Mouse (Mus musculus) right cerebral cortex, postnatal 4 days (tissue): ENCODE measurements around the gene Dmpk.

Experiments used
- DNase-seq: peaks from one replicate; pipeline ENCODE4 v3.0.0-alpha.2; 2022

Dmpk gene

DNA sequence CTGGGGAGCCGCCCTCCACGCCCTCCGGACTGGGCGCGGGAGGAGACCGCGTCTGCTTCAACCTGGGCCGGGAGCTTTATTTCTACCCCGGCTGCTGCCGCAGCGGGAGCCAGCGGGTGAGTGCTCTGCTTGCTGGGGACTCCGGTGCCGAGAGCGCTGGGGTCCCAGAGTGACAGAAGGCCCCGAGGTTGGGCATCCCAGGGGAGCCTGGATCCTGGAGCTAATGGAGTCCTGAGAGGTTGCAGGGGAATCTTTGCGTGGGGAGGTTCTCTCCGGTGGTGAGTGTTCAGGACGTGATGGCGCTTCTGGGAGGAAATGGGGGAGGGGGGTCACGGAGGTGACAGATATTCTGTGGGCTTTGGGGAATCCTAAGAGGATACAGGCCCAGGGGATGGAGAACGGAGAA is 7.1 kb upstream of the Dmpk start:
- DNase-seq, result no peak

DNA sequence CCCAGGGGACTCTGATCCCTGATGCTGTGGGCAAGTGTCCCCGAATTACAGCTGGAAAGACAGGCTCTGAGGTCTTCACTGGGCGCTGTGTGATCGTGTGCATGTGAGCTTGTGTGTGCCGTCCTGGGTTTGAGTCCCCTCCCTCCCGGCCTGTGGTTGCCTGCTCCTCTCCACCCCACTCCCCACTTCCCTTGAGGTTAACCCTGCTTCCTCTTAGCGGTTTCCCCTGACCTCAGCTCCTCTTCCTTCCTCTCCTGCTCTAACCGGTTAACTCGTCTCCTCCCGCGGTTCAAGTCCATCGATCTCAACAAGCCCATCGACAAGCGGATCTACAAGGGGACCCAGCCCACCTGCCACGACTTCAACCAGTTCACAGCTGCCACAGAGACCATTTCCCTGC is 5.9 kb upstream of the Dmpk start:
- no peak for DNase-seq

DNA sequence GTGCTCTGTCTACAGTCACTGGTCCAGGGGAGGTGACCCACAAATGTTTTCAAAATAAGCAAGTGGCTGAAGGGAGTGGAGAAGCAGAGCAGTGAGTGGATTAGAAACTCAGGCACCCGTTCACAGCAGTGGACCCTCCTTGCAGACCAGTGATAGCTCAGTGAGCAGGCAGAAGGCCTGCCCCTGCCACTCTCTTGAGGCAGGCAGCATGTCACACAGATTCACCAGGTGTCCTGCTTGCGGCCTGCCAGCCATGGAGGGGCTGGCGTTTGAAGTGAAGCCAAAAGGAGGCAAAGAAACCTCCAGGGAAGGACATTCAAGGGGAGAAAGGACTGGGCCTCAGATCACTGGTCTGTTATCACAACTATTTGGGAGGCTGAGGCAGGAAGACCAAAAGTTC is 4.9 kb upstream of the Dmpk start:
- DNase-seq, result no peak

DNA sequence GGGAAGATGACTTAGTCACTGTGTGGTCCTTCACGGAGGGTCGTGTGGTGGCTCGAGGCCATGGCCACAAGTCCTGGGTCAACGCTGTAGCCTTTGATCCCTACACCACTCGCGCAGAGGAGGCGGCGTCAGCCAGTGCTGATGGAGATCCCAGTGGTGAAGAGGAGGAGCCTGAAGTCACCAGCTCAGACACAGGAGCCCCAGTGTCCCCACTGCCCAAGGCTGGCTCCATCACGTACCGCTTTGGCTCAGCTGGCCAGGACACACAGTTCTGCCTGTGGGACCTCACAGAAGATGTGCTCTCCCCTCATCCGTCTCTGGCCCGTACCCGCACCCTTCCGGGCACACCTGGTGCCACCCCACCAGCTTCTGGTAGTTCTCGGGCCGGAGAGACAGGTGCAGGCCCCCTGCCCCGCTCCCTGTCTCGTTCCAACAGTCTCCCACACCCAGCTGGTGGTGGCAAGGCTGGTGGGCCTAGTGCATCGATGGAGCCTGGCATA is 3.1 kb upstream of the Dmpk start:
- DNase-seq, result no peak

DNA sequence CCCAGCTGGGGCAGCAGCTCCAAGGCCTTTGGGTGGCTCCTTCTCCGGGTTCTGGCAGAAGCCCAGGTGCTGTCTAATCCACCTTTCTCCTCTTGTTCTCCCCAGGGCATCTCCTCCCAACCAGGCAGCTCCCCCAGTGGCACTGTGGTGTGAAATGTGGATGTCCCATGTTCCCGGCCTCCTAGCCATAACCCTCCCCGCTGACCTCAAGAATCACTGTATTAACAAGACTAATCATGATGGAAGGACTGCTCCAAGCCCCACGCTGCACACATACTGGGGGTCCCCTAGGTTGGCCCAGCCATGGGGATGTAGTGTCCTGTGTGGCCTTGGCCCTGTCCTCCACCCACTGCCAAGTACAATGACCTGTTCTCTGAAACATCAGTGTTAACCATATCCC is 1.5 kb upstream of the Dmpk start:
- DNase-seq, result no peak

DNA sequence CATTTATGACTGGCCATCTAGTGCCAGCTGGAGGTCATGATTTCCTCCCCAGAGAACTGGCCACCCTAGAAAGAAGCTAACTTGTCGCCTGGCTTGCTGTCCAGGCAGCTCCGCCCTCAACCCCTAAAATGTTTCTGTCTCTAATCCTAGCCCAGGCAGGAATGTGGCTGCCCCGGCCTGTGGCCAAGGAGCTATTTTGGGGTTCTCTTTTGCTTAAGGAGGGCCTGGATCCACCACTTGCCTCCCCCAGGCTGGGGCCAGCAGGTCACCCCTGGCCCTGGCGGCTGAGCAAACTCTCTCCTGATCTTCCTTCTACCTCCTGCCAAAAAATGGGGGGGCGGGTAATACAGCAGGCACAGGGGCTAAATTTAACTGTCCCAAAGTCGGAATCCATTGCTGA is 553 bp upstream of the Dmpk start:
- no peak for DNase-seq

DNA sequence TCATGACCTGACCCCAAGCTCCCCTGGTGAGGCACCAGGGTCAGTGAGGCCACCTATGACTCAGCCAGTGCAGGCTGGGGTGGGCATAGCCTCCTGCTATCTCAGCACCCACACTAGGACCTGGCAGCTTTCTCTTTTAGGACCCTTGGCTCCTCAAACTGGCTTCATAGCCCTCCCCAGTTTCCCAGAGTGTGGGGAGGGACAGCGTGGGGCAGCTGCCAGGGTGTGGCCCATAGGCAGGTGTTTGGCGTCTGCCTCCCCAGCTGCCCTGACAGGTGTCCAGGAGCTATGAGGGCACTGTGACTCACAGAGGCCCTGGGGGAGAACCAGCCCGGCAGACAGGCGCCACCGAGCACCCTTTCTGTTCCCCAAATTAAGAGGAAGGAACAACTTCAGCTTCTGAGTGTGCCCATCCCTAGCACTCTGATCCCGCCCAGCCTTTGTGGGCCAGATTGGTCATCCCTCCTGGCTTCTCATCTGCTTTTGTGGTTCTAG is 675 bp downstream of the Dmpk start:
- DNase-seq, result no peak

DNA sequence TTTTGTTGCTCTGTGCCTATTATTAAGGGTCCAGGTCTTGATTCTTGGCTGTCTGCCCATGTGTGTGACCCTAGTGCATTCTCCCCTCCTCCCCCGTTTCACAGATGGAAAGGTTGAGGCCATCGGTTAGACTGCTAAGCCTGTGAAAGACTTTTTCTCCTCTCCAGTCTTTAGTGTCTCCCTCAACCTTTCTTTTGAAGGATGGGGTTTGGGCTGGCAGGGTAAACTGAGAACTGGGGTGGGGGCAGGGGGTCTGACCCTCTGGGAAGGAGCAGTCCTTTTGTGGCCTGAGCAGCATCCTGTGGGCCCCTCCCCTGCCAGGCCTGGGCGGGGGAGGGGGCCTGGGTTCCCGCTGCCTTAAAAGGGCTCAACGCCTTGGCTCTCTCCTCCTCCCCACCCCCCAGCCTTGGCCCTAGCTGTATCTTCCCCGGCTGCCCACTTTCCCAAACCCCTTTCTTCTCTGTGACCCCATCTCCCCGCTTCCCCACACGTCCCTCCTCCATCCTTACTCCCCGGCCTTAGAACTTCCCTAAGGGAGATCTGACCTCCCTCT is 1.3 kb downstream of the Dmpk start:
- DNase-seq, result no peak

DNA sequence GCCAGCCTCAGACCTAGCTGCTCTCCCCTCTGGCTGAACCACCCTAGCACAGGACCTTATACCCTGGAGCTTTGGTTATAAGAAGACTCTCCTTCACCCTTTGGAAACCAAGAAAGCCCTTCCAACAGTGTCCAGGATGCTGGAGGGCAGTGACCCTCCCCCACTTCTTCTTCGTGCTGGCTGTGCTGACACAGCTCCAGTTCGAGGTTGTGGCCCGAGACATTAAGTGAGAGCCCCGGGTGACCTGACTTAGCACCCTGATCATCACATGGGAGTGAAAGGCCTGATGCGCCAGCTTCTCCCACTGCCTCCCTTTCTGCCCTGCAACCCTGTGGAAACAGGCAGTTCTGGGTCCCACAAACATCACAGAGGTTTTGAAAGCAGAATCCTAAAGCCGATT is 1.8 kb downstream of the Dmpk start:
- DNase-seq, result no peak

DNA sequence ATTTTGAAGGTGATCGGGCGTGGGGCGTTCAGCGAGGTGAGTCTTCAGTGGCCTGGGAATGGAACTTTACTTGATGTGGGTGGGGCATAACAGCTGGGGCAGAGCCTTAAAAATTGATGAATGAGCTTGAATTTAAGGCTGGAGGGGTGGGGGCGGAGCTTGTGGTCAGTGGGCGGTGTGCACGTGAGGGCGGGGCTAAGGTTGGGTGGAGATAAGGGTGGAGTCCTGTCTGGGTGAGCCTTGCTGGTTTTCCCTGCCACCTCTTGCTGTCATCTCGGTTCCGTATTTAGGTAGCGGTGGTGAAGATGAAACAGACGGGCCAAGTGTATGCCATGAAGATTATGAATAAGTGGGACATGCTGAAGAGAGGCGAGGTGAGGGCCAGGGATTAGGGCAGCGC is 2.4 kb downstream of the Dmpk start:
- DNase-seq, result no peak

DNA sequence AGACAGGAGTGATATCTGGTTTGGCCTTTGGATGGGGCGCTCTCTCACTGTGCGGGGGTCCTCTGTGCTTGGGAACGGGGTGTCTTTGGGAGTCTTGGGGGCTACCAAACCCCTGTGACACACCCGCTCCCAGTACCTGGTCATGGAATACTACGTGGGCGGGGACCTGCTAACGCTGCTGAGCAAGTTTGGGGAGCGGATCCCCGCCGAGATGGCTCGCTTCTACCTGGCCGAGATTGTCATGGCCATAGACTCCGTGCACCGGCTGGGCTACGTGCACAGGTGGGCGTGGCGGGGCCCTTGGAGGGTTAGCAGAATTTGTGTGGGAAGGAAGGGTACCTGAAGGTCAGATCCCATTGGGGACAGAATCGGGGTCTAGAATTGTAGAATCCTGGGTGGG is 3.1 kb downstream of the Dmpk start:
- DNase-seq, result no peak

DNA sequence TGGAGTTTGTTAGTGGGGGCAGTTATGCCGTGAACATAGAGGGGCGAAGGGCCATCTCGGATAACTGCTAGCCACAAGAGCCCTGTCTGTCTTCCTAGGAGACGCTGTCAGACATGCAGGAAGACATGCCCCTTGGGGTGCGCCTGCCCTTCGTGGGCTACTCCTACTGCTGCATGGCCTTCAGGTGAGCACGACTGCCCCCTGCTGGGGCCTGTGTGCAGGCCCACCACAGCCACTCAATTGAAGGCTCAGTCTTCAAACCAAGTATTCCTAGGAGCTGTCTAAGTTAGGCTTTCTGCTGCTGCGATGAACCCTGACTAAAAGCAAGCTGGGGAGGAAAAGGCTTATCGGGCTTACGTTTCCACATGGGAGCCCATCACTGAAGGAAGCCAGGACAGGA is 5.2 kb downstream of the Dmpk start:
- DNase-seq, result peak; percentile 75

DNA sequence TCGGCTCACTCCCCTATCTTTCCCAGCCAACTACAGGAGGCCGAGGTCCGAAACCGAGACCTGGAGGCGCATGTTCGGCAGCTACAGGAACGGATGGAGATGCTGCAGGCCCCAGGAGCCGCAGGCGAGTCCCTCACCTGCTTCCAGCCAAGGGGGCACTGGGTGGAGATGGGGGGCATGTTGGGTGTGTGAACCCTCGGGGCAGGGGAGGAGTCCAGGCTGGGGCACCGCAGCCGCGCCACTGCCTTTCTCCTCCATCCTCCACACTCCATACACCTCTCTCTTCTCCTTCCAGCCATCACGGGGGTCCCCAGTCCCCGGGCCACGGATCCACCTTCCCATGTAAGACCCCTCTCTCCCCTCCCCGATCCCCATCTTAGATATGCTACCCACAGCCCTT is 8.3 kb downstream of the Dmpk start:
- no peak for DNase-seq

DNA sequence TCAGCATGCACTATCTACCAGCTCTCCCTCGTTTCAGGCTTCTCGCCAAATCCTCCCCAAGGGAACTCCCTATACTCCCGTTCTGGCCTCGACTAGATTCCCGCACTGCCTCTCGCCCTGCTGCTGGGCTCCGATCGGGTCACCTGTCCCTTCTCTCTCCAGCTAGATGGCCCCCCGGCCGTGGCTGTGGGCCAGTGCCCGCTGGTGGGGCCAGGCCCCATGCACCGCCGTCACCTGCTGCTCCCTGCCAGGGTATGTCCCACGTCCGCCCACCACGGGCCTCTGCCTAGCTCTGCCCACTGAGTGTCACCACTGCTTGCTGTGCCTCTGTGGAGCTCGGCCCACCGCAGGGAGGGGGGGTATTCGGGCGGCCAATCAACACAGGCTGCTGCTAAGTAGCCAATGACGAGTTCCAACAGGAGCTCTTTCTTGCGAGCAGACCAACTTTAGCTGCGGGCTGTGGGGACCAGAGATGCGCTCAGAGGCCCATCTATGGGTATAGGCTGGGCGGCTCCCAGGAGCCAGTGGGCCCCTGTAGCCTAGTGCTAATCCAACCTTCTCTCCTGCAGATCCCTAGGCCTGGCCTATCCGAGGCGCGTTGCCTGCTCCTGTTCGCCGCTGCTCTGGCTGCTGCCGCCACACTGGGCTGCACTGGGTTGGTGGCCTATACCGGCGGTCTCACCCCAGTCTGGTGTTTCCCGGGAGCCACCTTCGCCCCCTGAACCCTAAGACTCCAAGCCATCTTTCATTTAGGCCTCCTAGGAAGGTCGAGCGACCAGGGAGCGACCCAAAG is 8.9 kb downstream of the Dmpk start:
- peak; percentile 53 for DNase-seq

DNA sequence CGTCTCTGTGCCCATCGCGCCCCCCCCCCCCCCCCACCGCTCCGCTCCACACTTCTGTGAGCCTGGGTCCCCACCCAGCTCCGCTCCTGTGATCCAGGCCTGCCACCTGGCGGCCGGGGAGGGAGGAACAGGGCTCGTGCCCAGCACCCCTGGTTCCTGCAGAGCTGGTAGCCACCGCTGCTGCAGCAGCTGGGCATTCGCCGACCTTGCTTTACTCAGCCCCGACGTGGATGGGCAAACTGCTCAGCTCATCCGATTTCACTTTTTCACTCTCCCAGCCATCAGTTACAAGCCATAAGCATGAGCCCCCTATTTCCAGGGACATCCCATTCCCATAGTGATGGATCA is 9.5 kb downstream of the Dmpk start:
- peak; percentile 70 for DNase-seq

DNA sequence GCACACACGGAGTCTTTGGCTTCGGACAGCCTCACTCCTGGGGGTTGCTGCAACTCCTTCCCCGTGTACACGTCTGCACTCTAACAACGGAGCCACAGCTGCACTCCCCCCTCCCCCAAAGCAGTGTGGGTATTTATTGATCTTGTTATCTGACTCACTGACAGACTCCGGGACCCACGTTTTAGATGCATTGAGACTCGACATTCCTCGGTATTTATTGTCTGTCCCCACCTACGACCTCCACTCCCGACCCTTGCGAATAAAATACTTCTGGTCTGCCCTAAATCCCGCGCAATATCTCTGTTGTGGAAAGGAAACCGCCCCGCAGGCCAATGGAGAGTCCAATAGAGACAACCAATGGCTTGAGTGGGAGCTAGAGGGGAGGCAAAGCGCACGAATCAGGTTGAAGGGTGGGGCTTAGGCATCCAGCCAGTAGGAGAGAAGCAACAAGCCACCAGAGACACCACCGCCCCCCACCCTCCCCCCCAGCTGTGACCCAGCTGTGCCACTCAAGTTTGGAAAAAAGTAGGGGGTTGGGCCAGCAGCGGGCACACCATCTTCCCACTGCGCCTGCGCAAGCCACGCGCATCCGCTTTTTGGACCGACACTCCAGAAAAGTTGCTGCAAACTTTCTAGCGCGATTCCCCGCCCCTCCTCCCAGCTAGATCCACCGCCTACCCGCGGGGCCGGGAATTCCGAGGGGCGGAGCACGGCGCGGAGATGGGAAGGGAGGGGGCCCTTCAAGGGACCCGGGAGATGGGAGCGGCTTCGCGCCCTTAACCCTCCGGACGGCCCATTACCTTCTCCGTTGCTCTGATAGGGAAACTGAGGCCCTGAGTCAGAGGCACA is 10.1 kb downstream of the Dmpk start:
- DNase-seq, result peak; percentile 85

DNA sequence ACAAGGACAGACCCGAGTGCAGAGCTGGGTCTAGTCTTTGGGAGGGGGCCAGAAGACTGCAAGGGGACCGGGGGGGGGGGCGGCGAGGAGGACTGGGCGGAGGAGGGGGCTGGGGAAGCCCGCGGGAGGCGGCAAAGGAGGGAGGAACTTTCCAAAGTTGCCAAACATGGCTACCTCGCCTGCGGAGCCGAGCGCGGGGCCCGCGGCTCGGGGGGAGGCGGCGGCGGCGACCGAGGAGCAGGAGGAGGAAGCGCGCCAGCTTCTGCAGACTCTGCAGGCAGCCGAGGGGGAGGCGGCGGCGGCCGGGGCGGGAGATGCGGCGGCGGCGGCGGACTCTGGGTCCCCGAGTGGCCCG is 10.8 kb downstream of the Dmpk start, which contains the start of gene Six5:
TSS of gene Six5 (plus strand) at position 124 of the 355 bp plus-strand sequence.
- no peak for DNase-seq

DNA sequence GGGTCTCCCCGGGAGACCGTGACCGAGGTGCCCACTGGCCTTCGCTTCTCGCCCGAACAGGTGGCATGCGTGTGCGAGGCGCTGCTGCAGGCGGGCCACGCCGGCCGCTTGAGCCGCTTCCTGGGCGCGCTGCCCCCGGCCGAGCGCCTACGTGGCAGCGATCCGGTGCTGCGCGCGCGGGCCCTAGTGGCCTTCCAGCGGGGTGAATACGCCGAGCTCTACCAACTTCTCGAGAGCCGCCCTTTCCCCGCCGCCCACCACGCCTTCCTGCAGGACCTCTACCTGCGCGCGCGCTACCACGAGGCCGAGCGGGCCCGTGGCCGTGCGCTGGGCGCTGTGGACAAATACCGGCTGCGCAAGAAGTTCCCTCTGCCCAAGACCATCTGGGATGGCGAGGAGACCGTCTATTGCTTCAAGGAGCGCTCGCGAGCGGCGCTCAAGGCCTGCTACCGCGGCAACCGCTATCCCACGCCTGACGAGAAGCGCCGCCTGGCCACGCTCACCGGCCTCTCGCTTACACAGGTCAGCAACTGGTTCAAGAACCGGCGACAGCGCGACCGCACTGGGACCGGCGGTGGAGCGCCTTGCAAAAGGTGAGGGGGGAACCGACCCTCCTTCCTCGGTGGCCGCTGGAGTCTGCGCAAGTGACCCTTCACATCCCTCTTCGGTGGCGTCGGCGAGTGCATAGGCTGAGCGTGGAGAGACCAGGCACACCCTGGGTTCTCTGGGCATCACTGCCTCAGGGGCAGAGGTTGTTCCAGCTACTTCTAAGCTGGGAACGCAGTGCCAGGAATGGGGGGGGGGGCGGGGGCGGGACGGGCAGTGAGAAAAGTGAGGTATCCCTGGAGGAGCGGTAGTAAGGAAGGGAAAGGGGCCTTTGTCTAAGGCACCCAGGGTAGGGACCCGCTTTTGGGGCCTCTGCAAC is 11.4 kb downstream of the Dmpk start:
- DNase-seq, result no peak

DNA sequence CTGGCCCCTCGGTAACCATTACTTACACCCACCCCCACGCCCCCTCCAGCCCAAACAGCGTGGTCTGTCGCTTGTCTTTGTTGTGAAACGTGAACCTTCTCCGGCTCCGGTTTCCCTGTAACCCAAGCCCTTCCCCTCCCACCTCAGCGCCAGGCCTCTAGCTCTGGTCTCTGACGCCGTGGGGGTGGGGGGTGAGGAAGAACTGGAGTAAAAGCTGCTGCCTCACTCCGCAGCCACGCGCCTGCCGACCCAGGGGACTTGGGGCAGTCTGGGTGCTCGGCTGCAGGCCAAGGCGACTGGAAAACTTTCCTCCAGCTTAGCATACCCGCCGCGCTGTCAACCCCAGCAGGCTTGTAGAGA is 12.1 kb downstream of the Dmpk start:
- DNase-seq, result peak; percentile 55

DNA sequence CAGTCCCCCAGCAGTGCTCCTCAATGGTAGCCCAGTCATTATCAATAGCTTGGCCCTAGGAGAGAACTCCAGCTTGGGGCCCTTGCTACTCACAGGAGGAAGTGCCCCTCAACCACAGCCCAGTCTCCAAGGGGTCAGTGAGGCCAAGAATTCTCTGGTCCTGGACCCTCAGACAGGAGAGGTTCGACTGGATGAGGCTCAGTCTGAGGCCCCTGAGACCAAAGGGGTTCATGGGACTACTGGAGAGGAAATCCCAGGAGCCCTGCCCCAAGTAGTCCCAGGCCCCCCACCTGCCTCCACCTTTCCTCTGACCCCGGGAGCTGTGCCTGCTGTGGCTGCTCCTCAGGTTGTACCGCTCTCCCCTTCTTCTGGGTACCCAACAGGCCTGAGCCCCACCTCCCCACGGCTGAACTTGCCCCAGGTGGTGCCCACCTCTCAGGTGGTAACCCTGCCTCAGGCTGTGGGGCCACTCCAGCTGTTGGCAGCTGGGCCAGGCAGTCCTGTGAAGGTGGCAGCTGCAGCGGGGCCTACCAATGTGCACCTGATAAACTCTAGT is 12.8 kb downstream of the Dmpk start:
- no peak for DNase-seq

DNA sequence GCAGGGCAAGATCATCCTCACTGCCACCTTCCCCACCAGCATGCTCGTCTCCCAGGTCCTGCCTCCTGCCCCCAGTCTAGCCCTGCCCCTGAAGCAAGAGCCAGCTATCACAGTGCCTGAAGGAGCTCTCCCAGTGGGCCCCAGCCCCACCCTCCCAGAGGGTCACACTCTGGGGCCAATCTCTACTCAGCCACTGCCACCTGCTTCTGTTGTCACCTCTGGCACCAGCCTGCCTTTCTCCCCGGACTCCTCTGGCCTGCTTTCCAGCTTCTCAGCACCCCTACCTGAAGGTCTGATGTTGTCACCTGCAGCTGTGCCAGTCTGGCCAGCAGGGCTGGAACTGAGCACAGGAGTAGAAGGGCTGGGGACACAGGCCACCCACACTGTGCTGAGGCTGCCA is 13.6 kb downstream of the Dmpk start:
- DNase-seq, result no peak

DNA sequence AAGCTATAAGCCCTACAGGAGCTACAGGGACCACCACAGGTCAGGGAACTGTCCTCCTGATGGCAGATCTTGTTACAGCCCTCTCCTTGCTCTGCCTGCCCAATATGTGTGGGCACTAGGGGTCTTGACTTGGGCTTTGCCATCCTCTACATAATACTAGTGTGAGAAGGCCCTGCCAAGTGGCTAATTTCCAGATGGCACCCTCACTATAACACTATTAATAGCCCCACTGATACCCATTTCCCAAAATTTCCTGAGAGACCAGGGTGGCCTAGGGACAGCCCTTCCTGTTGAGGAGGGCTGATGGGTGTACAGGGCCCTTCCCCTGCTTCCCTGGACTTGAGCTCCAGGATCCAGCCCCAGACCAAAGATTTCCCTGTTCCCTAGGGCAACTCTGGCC is 14.2 kb downstream of the Dmpk start:
- DNase-seq, result no peak

DNA sequence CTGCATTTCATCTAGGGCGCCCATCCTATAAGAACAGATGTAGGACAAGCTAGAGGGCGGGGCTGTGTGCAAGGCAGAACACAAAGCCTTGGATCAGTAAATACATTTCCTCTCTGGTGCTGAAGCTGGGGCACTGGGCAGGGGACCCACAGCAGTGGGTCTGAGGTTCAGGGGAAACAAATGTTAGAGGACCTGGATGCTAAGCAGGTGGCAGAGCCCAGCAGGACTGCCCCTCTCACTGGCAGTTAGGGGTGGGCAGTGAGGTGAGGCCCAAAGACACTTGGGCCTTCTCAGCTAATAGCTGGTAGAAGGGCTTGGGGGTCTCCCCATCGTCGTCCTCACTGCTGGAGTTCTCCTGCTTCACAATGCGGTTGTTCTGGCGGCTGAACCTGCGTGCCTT is 15.2 kb downstream of the Dmpk start:
- no peak for DNase-seq
